Mouse (Mus musculus): ENCODE measurements around the gene Fnd3c2. TPM values are rescaled to one million over a fixed set of nuclear protein-coding genes. Genes with fewer than 3 reads are reported as not detected.

Gene Fnd3c2
- polyA plus RNA-seq (2014; fragmentation: Illumina TruSeq; extraction: RNeasy Lipid Tissue Mini Kit (QIAGEN cat#74804); ENCODE audit: low read depth, low replicate concordance): not detected

GRCm38 (mm10) chrX:106255276-106255675, at the start of gene Fnd3c2:
Gene Fnd3c2, minus strand, starts transcription at chrX:106255376.

GRCm38 (mm10) chrX:106221058-106221457, 34.1 kb downstream of the Fnd3c2 start, which contains the start of gene Taf9b:
Gene Taf9b, minus strand, starts transcription at chrX:106221158.

GRCm38 (mm10) chrX:106186713-106187649, 68.2 kb downstream of the Fnd3c2 start, which contains the start of gene Pgk1:
Gene Pgk1, plus strand, starts transcription at chrX:106187100.

Other genes with a start within 250 kb of the Fnd3c2 start
- gene Magt1, start 243.5 kb downstream of the Fnd3c2 start, polyA plus RNA-seq (2014; fragmentation: Illumina TruSeq; extraction: RNeasy Lipid Tissue Mini Kit (QIAGEN cat#74804); ENCODE audit: low read depth, low replicate concordance): 13.1 TPM
- 36.7 TPM for gene Cox7b, start 239.7 kb downstream of the Fnd3c2 start, polyA plus RNA-seq (2014; fragmentation: Illumina TruSeq; extraction: RNeasy Lipid Tissue Mini Kit (QIAGEN cat#74804); ENCODE audit: low read depth, low replicate concordance)
- 15.9 TPM for gene Atp7a, start 228.1 kb downstream of the Fnd3c2 start, polyA plus RNA-seq (2014; fragmentation: Illumina TruSeq; extraction: RNeasy Lipid Tissue Mini Kit (QIAGEN cat#74804); ENCODE audit: low read depth, low replicate concordance)
- 0.52 TPM for gene Tlr13, start 112.2 kb downstream of the Fnd3c2 start, polyA plus RNA-seq (2014; fragmentation: Illumina TruSeq; extraction: RNeasy Lipid Tissue Mini Kit (QIAGEN cat#74804); ENCODE audit: low read depth, low replicate concordance)
- gene Pgk1, start 68.3 kb downstream of the Fnd3c2 start, polyA plus RNA-seq (2014; fragmentation: Illumina TruSeq; extraction: RNeasy Lipid Tissue Mini Kit (QIAGEN cat#74804); ENCODE audit: low read depth, low replicate concordance): 15.8 TPM
- 36.8 TPM for gene Taf9b, start 34.2 kb downstream of the Fnd3c2 start, polyA plus RNA-seq (2014; fragmentation: Illumina TruSeq; extraction: RNeasy Lipid Tissue Mini Kit (QIAGEN cat#74804); ENCODE audit: low read depth, low replicate concordance)
- gene Fndc3c1, start 230.0 kb upstream of the Fnd3c2 start, polyA plus RNA-seq (2014; fragmentation: Illumina TruSeq; extraction: RNeasy Lipid Tissue Mini Kit (QIAGEN cat#74804); ENCODE audit: low read depth, low replicate concordance): 6.5 TPM

Data from testis, adult 10 weeks (tissue).